Mouse (Mus musculus) cortical plate, adult 2 months (tissue): ENCODE results near the gene Nrtn.

ENCODE experiments used
- CTCF ChIP-seq: fragments of 200-500 bp; IDR thresholded peaks from 2 replicates; pipeline ENCODE4 v1.5.1; 2011; ENCODE audit warnings: mild to moderate bottlenecking, control low read depth, low read length; ENCODE audit not compliant: insufficient read depth; ENCODE audit errors: extremely low read depth
- POLR2A ChIP-seq: fragments of 200-500 bp; IDR thresholded peaks from 2 replicates; pipeline ENCODE4 v1.6.1; 2011; ENCODE audit warnings: mild to moderate bottlenecking, low read length, control low read depth; ENCODE audit not compliant: insufficient read depth; ENCODE audit errors: extremely low read depth

DNA sequence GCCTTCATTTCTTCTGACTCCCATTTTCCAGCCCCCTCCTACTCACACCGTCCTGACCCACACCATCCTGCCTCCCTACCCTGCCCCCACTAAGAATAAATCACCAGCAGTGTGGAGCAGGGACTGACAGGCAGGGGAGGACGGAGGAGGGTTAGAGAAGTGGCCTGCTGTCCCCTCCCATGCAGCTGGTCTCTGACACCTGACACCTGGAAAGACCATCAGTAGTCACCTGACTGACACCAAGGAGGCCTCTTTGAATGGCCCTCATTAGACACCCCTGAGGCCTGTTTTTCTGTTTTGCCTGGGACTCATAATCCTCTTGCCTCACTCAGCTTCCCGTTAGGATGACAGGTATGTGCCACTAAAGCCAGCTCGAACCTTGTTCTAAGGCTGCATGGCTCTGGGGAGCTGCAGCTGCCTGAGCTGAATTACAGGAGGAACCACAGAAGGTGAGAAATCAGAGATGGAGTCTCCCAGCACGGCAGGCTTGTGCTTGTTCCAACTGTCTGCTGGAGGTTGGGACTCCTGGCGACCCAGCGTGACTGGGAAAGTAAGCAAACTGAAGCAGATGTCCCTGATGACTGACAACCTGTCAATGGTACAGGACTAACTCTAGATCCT is 30.2 kb downstream of the Nrtn start:
- TF ChIP-seq POLR2A (no peak), CTCF (no peak)
